In the genomic region with DNA sequence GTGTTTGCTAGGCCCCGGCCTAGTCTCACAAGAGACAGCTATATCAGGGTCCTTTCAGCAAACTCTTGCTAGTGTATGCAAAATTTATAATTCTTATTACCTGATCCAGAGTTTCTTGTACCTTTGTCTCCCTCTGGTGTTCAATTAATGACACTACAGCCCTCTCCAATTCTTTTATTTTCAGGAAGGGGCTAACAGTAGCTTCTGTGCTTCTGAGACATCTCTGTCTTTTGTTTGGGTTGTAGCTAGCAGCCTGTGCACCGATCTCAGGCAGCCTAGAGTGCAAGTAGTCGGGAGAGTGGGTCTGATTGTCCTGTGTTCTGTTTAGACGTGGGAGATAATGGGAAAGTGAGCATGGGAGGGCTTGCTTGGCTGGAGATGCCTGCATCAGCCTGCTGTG, we compare ENCODE assay signal across 8 mouse cellular contexts. TPM values are rescaled to one million over a fixed set of nuclear protein-coding genes. Genes with fewer than 3 reads are reported as not detected.
DNase-seq lines count a peak whose midpoint lies in the region; ATAC-seq and TF ChIP-seq lines count a peak whose summit lies in the region.

No protein-coding gene starts in this region.

- no peak for TF ChIP-seq POLR2A in small intestine, adult 2 months (IDR thresholded peaks at IDR 0.05; ENCODE audit: low read depth, low read length)

- peak; percentile 26; the same call in 1 of the 2 replicates for TF ChIP-seq CTCF in small intestine, adult 2 months (IDR thresholded peaks at IDR 0.05; ENCODE audit: extremely low read depth, insufficient read length, insufficient replicate concordance, low read depth, low read length)

- H3K9ac ChIP-seq in heart, embryonic 11.5 days (ENCODE audit: low read depth, low read length), result no peak overlapping the region
- H3K9ac ChIP-seq in midbrain, embryonic 14.5 days (replicated peaks; ENCODE audit: low read length), result no peak overlapping the region

- no peaks in the 10 kb centered on the region for H3K9me3 ChIP-seq in heart, embryonic 11.5 days (replicated peaks; ENCODE audit: control insufficient read depth, low read length)
- H3K9me3 ChIP-seq in midbrain, embryonic 14.5 days (ENCODE audit: control insufficient read depth, low read length), result no peaks in the 10 kb centered on the region
- H3K9me3 ChIP-seq in midbrain, embryonic 10.5 days (replicated peaks), result no peaks in the 10 kb centered on the region

- no peak overlapping the region for H3K4me2 ChIP-seq in heart, embryonic 11.5 days
- H3K4me2 ChIP-seq in midbrain, embryonic 14.5 days (ENCODE audit: low read length), result no peak overlapping the region

- H3K27ac ChIP-seq in heart, embryonic 11.5 days (ENCODE audit: low read depth, low read length), result no peak overlapping the region
- no peak overlapping the region for H3K27ac ChIP-seq in midbrain, embryonic 14.5 days (replicated peaks; ENCODE audit: low read depth, low read length)
- no peak overlapping the region for H3K27ac ChIP-seq in midbrain, embryonic 10.5 days (replicated peaks)
- no peak overlapping the region for H3K27ac ChIP-seq in small intestine, adult 2 months (ENCODE audit: insufficient read depth, low read depth, low read length)

- no peaks in the 10 kb centered on the region for H3K4me1 ChIP-seq in heart, embryonic 11.5 days (ENCODE audit: control insufficient read depth, insufficient read depth, low read length)
- H3K4me1 ChIP-seq in midbrain, embryonic 14.5 days (ENCODE audit: control insufficient read depth, insufficient read depth, low read length), result no peaks in the 10 kb centered on the region
- H3K4me1 ChIP-seq in midbrain, embryonic 10.5 days, result no peaks in the 10 kb centered on the region
- no peaks in the 10 kb centered on the region for H3K4me1 ChIP-seq in small intestine, adult 2 months (ENCODE audit: control insufficient read depth, insufficient read depth, insufficient read length, low read length)

- H3K36me3 ChIP-seq in heart, embryonic 11.5 days (ENCODE audit: control insufficient read depth, insufficient read depth, low read length), result 0 out of 2 replicates have a peak, but pooled peaks cover 2% of the 10 kb centered on the region
- peaks cover 4% of the 10 kb centered on the region; the same call in 1 of the 2 replicates for H3K36me3 ChIP-seq in midbrain, embryonic 14.5 days (ENCODE audit: control insufficient read depth, insufficient read depth, low read length)
- H3K36me3 ChIP-seq in midbrain, embryonic 10.5 days, result 0 out of 2 replicates have a peak, but pooled peaks cover 3% of the 10 kb centered on the region
- no peaks in the 10 kb centered on the region for H3K36me3 ChIP-seq in small intestine, adult 2 months (ENCODE audit: control insufficient read depth, insufficient read depth, low read length)

- 21% methylated on average over 4 of the region's 4 CpGs for whole genome bisulfite sequencing in heart, embryonic 11.5 days (ENCODE audit: insufficient replicate concordance)
- WGBS in midbrain, embryonic 14.5 days, result 20% methylated on average over 4 of the region's 4 CpGs
- 29% methylated on average over 4 of the region's 4 CpGs for WGBS in midbrain, embryonic 10.5 days
- 17% methylated on average over 4 of the region's 4 CpGs for WGBS in small intestine, adult 2 months

- peak; percentile 14 to 15 for DNase-seq in heart, adult 9 months (ENCODE audit: low spot score in 2 of 2)
- peak; percentile 77 for DNase-seq in midbrain, embryonic 14.5 days
- no peak for DNase-seq in midbrain, embryonic 10.5 days (ENCODE audit: low spot score)
- DNase-seq in embryo, embryonic 11 days, result peak; percentile 34
- no peak for DNase-seq in thymus, postnatal 4 days
- no peak for DNase-seq in right cerebral cortex, postnatal 14 days

- ATAC-seq in heart, embryonic 11.5 days (replicated peaks; ENCODE audit: insufficient number of reproducible peaks, low FRiP score, low TSS enrichment), result no peak
- ATAC-seq in midbrain, embryonic 14.5 days (ENCODE audit: low FRiP score, low TSS enrichment), result no peak

- no peaks in the 10 kb centered on the region for H3K27me3 ChIP-seq in heart, embryonic 11.5 days (ENCODE audit: control insufficient read depth, insufficient read depth, low read length)
- no peaks in the 10 kb centered on the region for H3K27me3 ChIP-seq in midbrain, embryonic 14.5 days (ENCODE audit: control insufficient read depth, insufficient read depth, low read length)
- no peaks in the 10 kb centered on the region for H3K27me3 ChIP-seq in midbrain, embryonic 10.5 days (ENCODE audit: low read depth, poor library complexity, severe bottlenecking)
- H3K27me3 ChIP-seq in small intestine, adult 2 months (ENCODE audit: control insufficient read depth, insufficient read depth, low read length), result no peaks in the 10 kb centered on the region

- no peak overlapping the region for H3K4me3 ChIP-seq in heart, embryonic 11.5 days (ENCODE audit: low read depth, low read length)
- H3K4me3 ChIP-seq in midbrain, embryonic 14.5 days (replicated peaks; ENCODE audit: low read depth, low read length), result no peak overlapping the region
- H3K4me3 ChIP-seq in midbrain, embryonic 10.5 days, result no peak overlapping the region
- H3K4me3 ChIP-seq in small intestine, adult 2 months (ENCODE audit: low read depth, low read length), result no peak overlapping the region

RNA-seq across cellular contexts. Expression of gene Zfp950, which starts 42.9 kb away (rescaled TPM):
- 25.9 and 26.3 TPM in 2 replicates for polyA plus RNA-seq in heart, embryonic 11.5 days (2014; fragmentation: Nextera tagmentation; extraction: Ambion mirVana)
- 42.6 and 48.6 TPM in 2 replicates for polyA plus RNA-seq in midbrain, embryonic 14.5 days (2014; fragmentation: Nextera tagmentation; extraction: Ambion mirVana)
- 25.2 and 30.1 TPM in 2 replicates for polyA plus RNA-seq in midbrain, embryonic 10.5 days (2016; fragmentation: Nextera tagmentation; extraction: Ambion mirVana)
- polyA plus RNA-seq in small intestine, adult 2 months (2012; rRNA removed), result 1.9 and 2.7 TPM in 2 replicates

Comparison
In these comparisons a context has a peak if more than half of its experiments do, and no peak if none do; other contexts are left out.
1. DNase-seq: peak in heart, adult 9 months (2 of 2), midbrain, embryonic 14.5 days (single experiment) and embryo, embryonic 11 days (single experiment); none in midbrain, embryonic 10.5 days (single experiment), thymus, postnatal 4 days (single experiment) and right cerebral cortex, postnatal 14 days (single experiment).